Mouse (Mus musculus) forebrain, embryonic 15.5 days (tissue): ENCODE measurements around the gene Ust. TPM values are rescaled to one million over a fixed set of nuclear protein-coding genes. Genes with fewer than 3 reads are reported as not detected.

ENCODE experiments used
- ATAC-seq: fragments of 200-750 bp; cut with Nextera tagmentation; replicated peaks from 2 replicates; pipeline ENCODE4 v1.8.0; 2017; ENCODE audit warnings: mild to moderate bottlenecking, moderate TSS enrichment, moderate library complexity
- H3K27ac ChIP-seq: fragments of 300-500 bp; sonication (generic); replicated peaks from 2 replicates; pipeline ENCODE4 v1.5.1; 2015; ENCODE audit warnings: mild to moderate bottlenecking, inconsistent platforms
- H3K27me3 ChIP-seq: fragments of 300-500 bp; sonication (generic); 2 replicates; pipeline ENCODE4 v1.6.1; 2015; ENCODE audit warnings: inconsistent platforms
- H3K36me3 ChIP-seq: fragments of 300-500 bp; sonication (generic); 2 replicates; pipeline ENCODE4 v1.6.1; 2015; ENCODE audit warnings: mild to moderate bottlenecking, inconsistent platforms
- H3K4me1 ChIP-seq: fragments of 300-500 bp; sonication (generic); 2 replicates; pipeline ENCODE4 v1.6.1; 2015; ENCODE audit warnings: inconsistent platforms
- H3K4me2 ChIP-seq: fragments of 300-500 bp; sonication (generic); replicated peaks from 2 replicates; pipeline ENCODE4 v1.6.1; 2015; ENCODE audit warnings: mild to moderate bottlenecking, inconsistent platforms
- H3K4me3 ChIP-seq: fragments of 300-500 bp; sonication (generic); 2 replicates; pipeline ENCODE4 v1.5.1; 2015; ENCODE audit warnings: mild to moderate bottlenecking, inconsistent platforms
- H3K9ac ChIP-seq: fragments of 300-500 bp; sonication (generic); replicated peaks from 2 replicates; pipeline ENCODE4 v1.6.1; 2015; ENCODE audit warnings: mild to moderate bottlenecking, inconsistent platforms
- H3K9me3 ChIP-seq: fragments of 300-500 bp; sonication (generic); 2 replicates; pipeline ENCODE4 v1.6.1; 2016; ENCODE audit warnings: inconsistent platforms
- WGBS: fragments of 180-500 bp; shearing (Covaris S2); methylation state at CpG from one replicate; pipeline ENCODE4 v1.1.7; 2015; ENCODE audit warnings: mixed read lengths; 5-methylcytosine and 5-hydroxymethylcytosine counted together
- polyA plus RNA-seq: library from polyadenylated mRNA; unstranded; fragments of >200 nt; fragmentation: Nextera tagmentation; extraction: Ambion mirVana; gene quantifications from 2 replicates; pipeline ENCODE4 v1.2.1, GENCODE M21; 2015

Ust gene
- polyA plus RNA-seq, 1 experiment from 2014 or later: 8.1 TPM

DNA sequence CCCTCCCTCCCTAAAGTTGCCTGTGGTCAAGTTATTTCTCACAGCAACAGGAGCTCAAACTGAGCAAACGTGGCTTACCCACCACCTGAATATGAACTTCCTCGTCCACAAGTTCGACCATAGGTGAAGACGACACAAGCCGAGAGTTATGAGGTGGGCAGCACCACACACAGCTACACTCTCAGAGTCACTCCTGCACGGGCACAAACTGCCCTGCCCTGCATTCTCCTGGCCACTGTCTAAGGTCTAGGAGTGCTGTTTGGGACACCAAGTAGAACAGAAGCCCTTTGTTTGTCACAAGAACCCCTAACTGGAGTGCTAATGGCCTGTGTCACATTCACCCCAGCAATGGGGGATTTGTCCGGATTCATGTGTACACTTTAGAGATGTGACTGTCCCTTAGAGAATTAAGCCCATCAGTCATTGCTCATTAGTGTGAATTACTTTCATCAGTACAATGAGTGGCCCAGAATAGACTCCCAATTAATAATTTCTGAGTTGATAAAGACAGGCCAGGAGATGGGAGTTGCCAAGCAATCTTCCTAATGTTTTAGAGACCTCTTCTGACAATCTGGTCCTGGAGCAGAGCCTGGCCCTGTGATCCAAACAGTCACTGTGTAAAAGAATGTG, 2.3 kb upstream of the Ust start:
- H3K9me3 ChIP-seq: no peaks in the 10 kb centered on the region
- H3K27me3 ChIP-seq: peaks cover 6% of the 10 kb centered on the region; the same call in 1 of the 2 replicates
- 60% methylated on average over 7 of the region's 7 CpGs for WGBS
- no peak overlapping the region for H3K27ac ChIP-seq
- H3K4me2 ChIP-seq: no peak overlapping the region
- no peak overlapping the region for H3K4me3 ChIP-seq
- H3K4me1 ChIP-seq: peaks cover 24% of the 10 kb centered on the region
- H3K36me3 ChIP-seq: no peaks in the 10 kb centered on the region
- H3K9ac ChIP-seq: no peak overlapping the region
- no peak for ATAC-seq

DNA sequence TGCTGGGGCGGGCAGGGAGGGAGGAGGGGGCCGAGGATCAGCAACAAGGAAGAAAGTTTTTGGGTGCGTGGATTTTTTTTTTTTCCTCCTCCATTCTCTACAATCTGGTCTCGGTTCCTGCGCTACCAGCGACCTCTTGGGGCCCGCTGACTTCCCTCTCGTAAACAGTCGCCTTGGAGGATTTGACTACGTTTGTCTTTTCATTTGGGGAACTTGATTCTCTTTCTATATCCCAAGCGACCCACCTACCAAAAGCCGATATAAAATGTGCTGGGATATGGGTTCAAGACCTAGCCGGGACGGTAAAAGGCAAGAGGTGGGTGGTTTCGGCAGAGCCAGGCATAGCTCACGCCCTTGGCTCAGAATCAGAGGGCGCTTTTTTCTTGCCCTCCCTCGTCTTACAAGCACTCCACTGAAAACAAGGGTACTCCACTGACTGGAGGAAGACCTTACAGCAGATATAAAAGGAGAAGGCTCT, 428 bp upstream of the Ust start:
- ATAC-seq: no peak
- Histone ChIP-seq H3K27me3 (peaks cover 6% of the 10 kb centered on the region; the same call in 1 of the 2 replicates), H3K4me1 (peaks cover 24% of the 10 kb centered on the region), H3K4me2 (peak overlapping the region; percentile 96), H3K27ac (no peak overlapping the region), H3K9me3 (no peaks in the 10 kb centered on the region), H3K4me3 (peak overlapping the region; percentile 66), H3K9ac (peak overlapping the region; percentile 63), H3K36me3 (no peaks in the 10 kb centered on the region)
- 2% methylated on average over 18 of the region's 18 CpGs for WGBS

DNA sequence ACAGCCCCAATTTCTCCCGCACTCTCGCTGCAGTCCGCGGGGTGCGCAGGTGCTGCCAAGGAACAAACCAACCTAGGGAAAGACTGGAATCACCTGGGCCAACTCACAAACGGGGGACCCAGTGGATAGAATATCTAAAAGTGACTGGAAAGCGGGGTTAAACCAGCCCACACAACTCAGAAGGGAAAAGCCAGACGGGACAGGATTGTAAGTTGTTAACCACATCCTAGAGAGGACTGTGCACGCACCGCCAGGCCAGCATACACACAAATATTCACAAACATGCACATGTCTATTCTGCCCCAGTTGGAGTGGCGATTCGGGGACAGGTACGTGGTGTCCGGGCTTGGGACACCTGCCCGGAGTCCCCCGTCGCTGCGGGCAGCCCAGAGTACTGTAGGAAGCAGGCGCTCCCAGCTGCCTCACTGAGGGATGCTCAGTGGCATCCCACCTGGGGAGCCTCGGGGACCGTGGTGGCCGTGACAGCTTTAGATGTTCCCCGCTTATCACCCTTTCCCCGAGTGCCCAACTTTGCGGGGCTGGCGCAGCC, 959 bp downstream of the Ust start:
- Histone ChIP-seq H3K9me3 (no peaks in the 10 kb centered on the region), H3K27ac (no peak overlapping the region), H3K36me3 (no peaks in the 10 kb centered on the region), H3K4me3 (peak overlapping the region; percentile 66), H3K27me3 (peaks cover 6% of the 10 kb centered on the region; the same call in 1 of the 2 replicates), H3K4me2 (peak overlapping the region; percentile 96), H3K9ac (peak overlapping the region; percentile 63), H3K4me1 (peaks cover 24% of the 10 kb centered on the region)
- 1% methylated on average over 26 of the region's 26 CpGs for WGBS
- peak; percentile 54 for ATAC-seq

DNA sequence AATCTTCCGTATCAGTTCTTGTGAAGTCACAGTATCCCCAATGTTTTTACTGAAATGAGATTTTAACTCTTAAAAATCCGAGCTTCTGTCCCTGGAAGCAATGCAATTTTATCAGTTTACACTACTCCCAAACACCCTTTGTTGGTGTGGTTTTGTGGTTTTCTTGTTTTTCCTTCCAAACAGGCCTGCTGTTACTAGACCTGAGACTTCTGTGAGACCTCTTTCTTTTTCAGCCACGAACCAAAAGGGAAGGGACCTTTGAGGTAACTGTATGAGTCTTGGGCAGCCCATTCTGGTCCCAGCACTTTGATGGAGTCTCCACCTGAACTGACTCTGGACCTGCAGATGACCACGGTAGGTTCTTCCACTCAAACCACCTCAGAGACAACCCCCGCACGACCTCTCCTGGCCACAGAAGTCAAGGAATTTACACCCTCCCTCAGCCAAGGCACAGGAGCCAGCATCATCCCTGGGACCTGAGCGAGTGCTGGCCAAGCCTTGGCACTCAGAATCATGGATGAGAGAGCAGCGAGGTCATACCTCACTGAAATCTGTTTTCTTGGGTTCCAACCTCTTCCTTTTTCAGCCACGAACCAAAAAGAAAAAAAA, 1.6 kb downstream of the Ust start:
- H3K36me3 ChIP-seq: no peaks in the 10 kb centered on the region
- peak overlapping the region; percentile 66 for H3K4me3 ChIP-seq
- H3K9me3 ChIP-seq: no peaks in the 10 kb centered on the region
- H3K9ac ChIP-seq: no peak overlapping the region
- ATAC-seq: no peak
- H3K4me1 ChIP-seq: peaks cover 24% of the 10 kb centered on the region
- 27% methylated on average over 9 of the region's 9 CpGs for WGBS
- peak overlapping the region; percentile 96 for H3K4me2 ChIP-seq
- H3K27me3 ChIP-seq: peaks cover 6% of the 10 kb centered on the region; the same call in 1 of the 2 replicates
- H3K27ac ChIP-seq: no peak overlapping the region

DNA sequence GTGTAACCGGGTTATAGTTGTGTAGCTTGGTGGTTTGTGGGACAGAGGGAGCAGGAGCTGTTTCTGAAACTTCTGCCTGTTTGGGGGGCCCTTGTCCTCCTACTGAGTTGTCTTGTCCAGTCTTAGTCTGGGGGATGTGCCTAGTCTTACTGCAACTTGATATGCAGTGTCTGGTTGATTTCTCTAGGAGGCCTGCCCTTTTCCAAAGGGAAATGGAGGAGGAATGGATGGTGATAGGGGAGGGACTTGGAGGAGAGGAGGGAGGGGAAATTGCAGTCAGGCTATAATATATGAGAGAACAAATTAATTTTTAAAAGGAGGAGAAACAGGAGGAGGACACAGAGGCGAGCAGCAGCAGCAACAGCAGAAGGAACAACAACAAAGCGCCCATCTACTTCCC, 4.9 kb downstream of the Ust start:
- no peaks in the 10 kb centered on the region for H3K9me3 ChIP-seq
- no peak overlapping the region for H3K4me3 ChIP-seq
- H3K4me1 ChIP-seq: peaks cover 17% of the 10 kb centered on the region
- no peaks in the 10 kb centered on the region for H3K27me3 ChIP-seq
- H3K4me2 ChIP-seq: no peak overlapping the region
- H3K27ac ChIP-seq: no peak overlapping the region
- WGBS: 89% methylated on average over 3 of the region's 3 CpGs
- ATAC-seq: no peak
- H3K36me3 ChIP-seq: no peaks in the 10 kb centered on the region
- H3K9ac ChIP-seq: no peak overlapping the region

DNA sequence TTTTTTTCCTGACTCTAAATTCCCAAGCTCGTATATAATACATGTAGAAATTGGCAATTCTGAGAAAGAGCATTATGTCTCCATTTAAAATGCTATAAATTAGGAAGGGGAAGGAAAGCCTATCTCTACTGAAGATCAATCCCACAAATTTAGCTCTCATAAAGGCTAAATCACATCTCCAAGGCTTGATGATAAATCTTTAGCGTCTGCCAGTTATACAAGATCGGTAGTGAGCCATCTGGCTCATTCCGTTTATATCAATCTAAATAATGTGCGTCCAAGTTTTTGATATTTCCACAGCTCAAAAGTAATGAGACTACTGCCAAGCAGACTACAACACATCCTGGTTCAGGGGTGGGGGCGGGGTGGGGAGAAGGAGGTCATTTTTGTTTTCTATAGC, 6.4 kb downstream of the Ust start:
- 77% methylated on average over 6 of the region's 6 CpGs for WGBS
- H3K27me3 ChIP-seq: no peaks in the 10 kb centered on the region
- ATAC-seq: peak; percentile 40
- no peak overlapping the region for H3K4me3 ChIP-seq
- H3K9me3 ChIP-seq: no peaks in the 10 kb centered on the region
- H3K4me2 ChIP-seq: no peak overlapping the region
- no peak overlapping the region for H3K9ac ChIP-seq
- no peak overlapping the region for H3K27ac ChIP-seq
- peaks cover 9% of the 10 kb centered on the region; the same call in 1 of the 2 replicates for H3K4me1 ChIP-seq
- no peaks in the 10 kb centered on the region for H3K36me3 ChIP-seq

DNA sequence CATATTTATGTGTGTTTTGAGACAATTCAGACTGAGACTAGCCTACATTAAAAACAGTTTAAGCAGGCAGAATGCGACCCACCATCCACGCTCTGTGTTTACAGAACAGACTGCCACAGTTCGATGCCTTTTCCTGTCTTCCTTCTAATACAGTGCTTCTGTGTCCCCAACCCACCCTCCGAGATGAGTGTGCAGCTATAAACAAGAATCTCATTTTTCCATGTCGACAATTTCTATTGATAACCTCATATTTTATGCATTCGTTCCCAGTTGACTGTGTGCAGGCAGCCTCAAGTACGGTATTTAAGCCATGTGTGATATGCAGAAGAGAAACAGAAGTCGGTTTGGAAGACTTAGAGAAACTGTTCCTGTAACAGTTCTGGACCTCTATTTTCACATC, 6.9 kb downstream of the Ust start:
- Histone ChIP-seq H3K4me1 (peaks cover 6% of the 10 kb centered on the region; the same call in 1 of the 2 replicates), H3K4me2 (no peak overlapping the region), H3K4me3 (no peak overlapping the region), H3K9ac (no peak overlapping the region), H3K36me3 (no peaks in the 10 kb centered on the region), H3K27me3 (no peaks in the 10 kb centered on the region), H3K9me3 (no peaks in the 10 kb centered on the region), H3K27ac (peak overlapping the region; percentile 13)
- WGBS: 58% methylated on average over 8 of the region's 8 CpGs
- no peak for ATAC-seq

DNA sequence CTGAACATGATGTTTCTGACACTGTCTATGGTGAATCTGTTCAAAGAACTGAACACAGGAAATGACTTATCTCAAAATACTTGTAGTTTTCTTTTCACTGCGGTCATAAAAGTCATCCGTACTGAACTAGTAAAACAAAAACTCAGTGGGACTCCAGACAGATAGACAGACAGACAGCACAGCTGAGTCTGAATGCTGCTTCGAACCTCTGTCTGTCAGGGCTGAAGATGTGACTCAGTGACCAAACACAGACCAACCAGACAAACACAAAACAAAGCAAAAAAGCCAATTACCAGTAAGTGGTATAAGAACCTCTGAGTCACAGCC, 12.4 kb downstream of the Ust start:
- no peaks in the 10 kb centered on the region for H3K27me3 ChIP-seq
- H3K9ac ChIP-seq: no peak overlapping the region
- ATAC-seq: no peak
- no peaks in the 10 kb centered on the region for H3K9me3 ChIP-seq
- H3K4me1 ChIP-seq: peaks cover 1% of the 10 kb centered on the region; the same call in 1 of the 2 replicates
- H3K4me2 ChIP-seq: no peak overlapping the region
- H3K36me3 ChIP-seq: no peaks in the 10 kb centered on the region
- H3K27ac ChIP-seq: no peak overlapping the region
- 77% methylated on average over 3 of the region's 3 CpGs for WGBS
- no peak overlapping the region for H3K4me3 ChIP-seq

DNA sequence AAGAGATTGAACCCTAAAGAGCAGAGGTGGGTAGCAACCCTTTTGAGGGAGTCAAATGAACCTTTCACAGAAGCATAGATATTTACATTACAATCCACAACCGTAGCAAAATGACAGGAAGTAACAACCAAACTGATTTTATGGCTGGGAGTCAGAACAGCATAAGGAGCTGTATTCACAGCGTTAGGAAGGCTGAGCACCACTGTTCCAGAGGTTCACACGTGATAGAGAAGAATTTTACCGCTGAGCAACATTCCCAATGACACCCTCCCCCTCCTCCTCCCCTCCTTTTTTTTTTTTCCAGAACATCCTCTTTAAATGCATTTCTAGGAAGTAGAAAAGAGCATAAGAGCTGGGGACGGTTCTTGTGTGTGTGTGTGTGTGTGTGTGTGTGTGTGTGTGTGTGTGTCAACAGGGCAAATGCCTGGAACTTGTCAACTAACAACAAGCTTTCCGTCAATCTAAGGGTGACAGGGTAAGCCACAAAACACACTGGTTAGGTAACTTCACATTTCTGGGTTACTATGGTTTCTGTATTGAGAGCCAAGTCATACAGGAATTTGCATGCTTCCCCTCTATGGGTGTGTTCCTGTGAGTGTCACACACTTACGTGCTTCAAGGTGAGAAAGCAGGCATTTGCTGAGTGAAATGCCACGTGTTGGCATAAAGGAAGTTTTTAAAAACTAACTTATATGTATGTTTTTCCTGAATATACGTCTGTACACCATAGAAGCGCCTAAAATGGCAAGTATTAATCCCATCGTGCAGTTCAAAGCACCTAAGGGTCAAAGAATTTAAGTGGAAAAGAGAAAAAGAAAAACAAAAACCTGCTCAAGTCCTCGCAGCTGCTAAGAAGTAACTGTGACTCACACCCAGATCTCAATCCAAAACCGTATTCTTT, 13.0 kb downstream of the Ust start:
- Histone ChIP-seq H3K27ac (no peak overlapping the region), H3K9ac (no peak overlapping the region), H3K36me3 (no peaks in the 10 kb centered on the region), H3K4me1 (no peaks in the 10 kb centered on the region; the same call in 1 of the 2 replicates), H3K4me2 (no peak overlapping the region), H3K9me3 (no peaks in the 10 kb centered on the region), H3K27me3 (no peaks in the 10 kb centered on the region), H3K4me3 (no peak overlapping the region)
- 58% methylated on average over 13 of the region's 13 CpGs for WGBS
- no peak for ATAC-seq

DNA sequence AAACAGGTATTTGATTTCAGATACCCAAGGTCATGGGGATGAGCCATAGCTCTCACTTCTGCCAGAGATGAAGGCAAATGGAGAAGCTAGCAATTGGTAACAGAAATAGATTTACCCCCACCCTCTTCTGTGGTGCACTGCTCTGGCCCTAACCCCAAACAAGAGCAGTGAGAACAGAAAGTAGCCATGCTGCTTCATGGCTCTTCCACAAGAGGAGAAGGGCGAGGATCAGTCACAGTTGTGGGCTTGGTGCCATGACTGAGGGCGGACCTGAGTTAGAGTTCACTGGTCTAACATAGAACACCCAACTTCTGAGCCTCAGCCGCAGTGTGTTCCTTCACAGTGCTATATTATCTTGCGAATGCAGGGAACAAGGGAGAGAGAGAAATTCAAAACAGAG, 13.8 kb downstream of the Ust start:
- no peak overlapping the region for H3K4me2 ChIP-seq
- H3K36me3 ChIP-seq: no peaks in the 10 kb centered on the region
- H3K9me3 ChIP-seq: no peaks in the 10 kb centered on the region
- WGBS: 83% methylated on average over 4 of the region's 4 CpGs
- H3K27ac ChIP-seq: no peak overlapping the region
- H3K27me3 ChIP-seq: no peaks in the 10 kb centered on the region
- H3K4me1 ChIP-seq: no peaks in the 10 kb centered on the region; the same call in 1 of the 2 replicates
- H3K9ac ChIP-seq: no peak overlapping the region
- H3K4me3 ChIP-seq: no peak overlapping the region
- ATAC-seq: no peak

DNA sequence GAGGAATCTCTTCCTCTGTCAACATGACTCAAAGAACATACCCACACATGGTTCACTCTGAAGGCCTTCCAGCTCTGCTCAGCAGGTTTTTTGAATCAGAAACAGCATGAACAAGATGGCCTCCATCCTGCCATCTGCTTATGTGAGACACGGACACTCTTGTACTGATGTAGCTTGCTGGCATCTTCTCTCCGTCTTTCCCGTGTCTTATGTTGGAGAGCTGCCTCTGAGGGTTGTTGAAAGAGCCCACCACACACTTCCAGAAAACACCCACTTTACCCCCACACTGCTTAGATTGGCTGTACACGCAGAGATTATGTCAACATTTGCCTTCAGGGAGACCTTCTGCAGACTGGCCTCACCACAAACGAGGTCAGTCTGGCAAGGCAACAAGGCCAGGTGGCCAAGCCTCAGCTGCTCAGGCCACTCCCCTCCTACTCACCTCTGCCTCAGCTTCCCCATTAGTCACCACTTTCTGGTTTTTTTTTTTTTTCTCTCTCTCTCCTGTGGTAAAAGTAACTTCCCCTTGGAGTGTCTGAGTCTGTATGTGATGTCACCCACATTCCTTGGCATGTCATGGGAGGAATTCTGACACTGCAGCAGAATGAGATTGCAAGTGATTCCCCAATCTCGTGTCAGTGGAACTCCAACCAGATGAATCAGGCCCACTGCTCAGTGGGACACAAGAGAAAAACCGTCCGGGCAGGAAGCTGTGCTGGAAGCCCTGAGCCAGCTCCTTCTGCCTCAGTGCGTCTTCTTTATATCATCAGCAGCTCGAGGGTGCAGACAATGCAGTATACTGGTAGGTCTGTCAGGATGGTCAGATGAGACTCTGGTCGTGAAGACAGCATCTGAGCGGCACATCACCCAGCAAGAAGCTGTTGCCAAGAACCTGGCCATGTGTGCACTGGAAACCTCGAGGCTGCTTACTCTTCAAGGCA, 19.4 kb downstream of the Ust start:
- H3K4me1 ChIP-seq: peaks cover 9% of the 10 kb centered on the region
- WGBS: 64% methylated on average over 13 of the region's 13 CpGs

More for the DNA sequence above, 19.4 kb downstream of the Ust start:
- Histone ChIP-seq H3K4me3 (no peak overlapping the region), H3K27me3 (no peaks in the 10 kb centered on the region), H3K9me3 (no peaks in the 10 kb centered on the region), H3K4me2 (no peak overlapping the region), H3K36me3 (no peaks in the 10 kb centered on the region), H3K27ac (no peak overlapping the region), H3K9ac (no peak overlapping the region)
- no peak for ATAC-seq
